Mouse (Mus musculus): ENCODE data around the gene Rras2. TPM values are rescaled to one million over a fixed set of nuclear protein-coding genes. Genes with fewer than 3 reads are reported as not detected.

The Rras2 gene
- polyA plus RNA-seq, 1 experiment = 1.6 TPM

- H3K9me3 ChIP-seq = no peaks in the 10 kb centered on the region
- H3K27me3 ChIP-seq (replicated peaks) = peaks cover 58% of the 10 kb centered on the region
- TF ChIP-seq GATA1 (IDR thresholded peaks at IDR 0.05; ENCODE audit: borderline replicate concordance, low read length) (no peak), FLI1 (IDR thresholded peaks at IDR 0.05; ENCODE audit: low read length) (no peak)
- no peaks in the 10 kb centered on the region for H3K36me3 ChIP-seq (replicated peaks; ENCODE audit: low read length)
- peaks cover 20% of the 10 kb centered on the region for H3K4me1 ChIP-seq
- peak overlapping the region; percentile 92 for H3K4me3 ChIP-seq (replicated peaks)
Observed at GRCm38 (mm10) chr7:114116711-114117351, 750 bp downstream of the Rras2 start.

DNA sequence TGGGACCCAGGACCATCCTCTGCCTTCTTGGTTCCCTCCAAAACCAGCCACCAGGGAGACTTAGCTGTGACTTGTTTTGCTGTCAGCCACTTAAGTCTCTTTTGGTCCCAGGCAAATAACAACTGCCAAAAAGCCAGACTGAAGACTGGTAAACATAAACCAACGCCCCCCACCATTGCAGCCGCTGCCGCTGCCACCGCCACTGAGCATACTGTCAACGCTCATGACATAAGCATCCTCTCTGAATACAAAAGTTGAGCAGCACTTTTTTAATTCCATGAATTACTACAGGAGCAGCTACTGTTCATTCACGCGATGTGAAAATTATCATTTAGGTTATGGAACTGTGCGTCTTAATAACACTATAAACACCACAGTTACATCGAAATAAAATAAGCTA lies 1.6 kb downstream of the Rras2 start:
- no peaks in the 10 kb centered on the region for H3K36me3 ChIP-seq (replicated peaks; ENCODE audit: low read length)
- H3K9me3 ChIP-seq = no peaks in the 10 kb centered on the region
- H3K27me3 ChIP-seq (replicated peaks) = peaks cover 62% of the 10 kb centered on the region
- no peak for TF ChIP-seq GATA1 (IDR thresholded peaks at IDR 0.05; ENCODE audit: borderline replicate concordance, low read length)
- TF ChIP-seq FLI1 (IDR thresholded peaks at IDR 0.05; ENCODE audit: low read length) = no peak
- H3K4me3 ChIP-seq (replicated peaks) = no peak overlapping the region
- H3K4me1 ChIP-seq = peaks cover 20% of the 10 kb centered on the region

DNA sequence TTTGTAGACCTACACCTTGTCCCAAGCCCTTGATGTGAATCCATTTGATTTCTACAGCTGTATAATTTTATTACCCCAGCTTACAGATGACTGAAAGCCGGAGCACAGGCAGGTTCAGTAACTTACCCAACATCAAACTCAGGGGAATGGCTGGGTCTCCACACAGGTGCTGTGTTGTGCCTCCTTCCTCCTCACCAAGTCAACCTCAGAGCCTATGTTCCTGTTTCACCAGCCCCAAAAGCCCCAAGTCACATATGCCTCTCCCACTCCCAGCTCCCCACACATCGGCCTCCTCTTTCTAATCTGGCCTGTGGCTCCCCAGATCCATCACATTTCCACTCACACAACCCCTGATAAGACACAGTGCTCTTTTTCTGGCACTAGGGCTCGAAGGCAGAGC lies 2.6 kb downstream of the Rras2 start:
- no peaks in the 10 kb centered on the region for H3K9me3 ChIP-seq
- no peaks in the 10 kb centered on the region for H3K36me3 ChIP-seq (replicated peaks; ENCODE audit: low read length)
- peaks cover 20% of the 10 kb centered on the region for H3K4me1 ChIP-seq
- TF ChIP-seq GATA1 (IDR thresholded peaks at IDR 0.05; ENCODE audit: borderline replicate concordance, low read length) (no peak), FLI1 (IDR thresholded peaks at IDR 0.05; ENCODE audit: low read length) (no peak)
- peaks cover 66% of the 10 kb centered on the region for H3K27me3 ChIP-seq (replicated peaks)
- no peak overlapping the region for H3K4me3 ChIP-seq (replicated peaks)

DNA sequence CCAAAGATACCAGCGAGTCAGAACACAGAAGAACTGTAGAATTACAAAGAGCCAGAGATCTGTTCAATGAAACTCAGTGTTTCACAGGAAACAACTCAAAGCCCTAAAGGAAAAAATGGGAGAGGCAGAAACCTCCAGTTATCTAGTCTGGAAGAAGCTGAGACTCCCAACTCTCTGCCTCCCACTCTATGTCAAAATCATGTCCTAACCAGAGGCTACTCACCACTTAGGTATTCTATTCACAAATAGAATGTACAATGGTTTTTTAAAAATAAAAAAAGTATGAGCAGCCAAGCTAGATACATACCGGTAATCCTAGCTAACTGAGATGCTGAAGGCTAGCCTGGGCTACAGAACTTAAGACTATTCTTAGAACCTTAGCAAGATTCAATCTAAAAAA lies 3.3 kb downstream of the Rras2 start:
- TF ChIP-seq FLI1 (IDR thresholded peaks at IDR 0.05; ENCODE audit: low read length) (no peak), GATA1 (IDR thresholded peaks at IDR 0.05; ENCODE audit: borderline replicate concordance, low read length) (no peak)
- peaks cover 20% of the 10 kb centered on the region for H3K4me1 ChIP-seq
- no peaks in the 10 kb centered on the region for H3K36me3 ChIP-seq (replicated peaks; ENCODE audit: low read length)
- H3K9me3 ChIP-seq = no peaks in the 10 kb centered on the region
- no peak overlapping the region for H3K4me3 ChIP-seq (replicated peaks)
- H3K27me3 ChIP-seq (replicated peaks) = peaks cover 65% of the 10 kb centered on the region

- Histone ChIP-seq H3K27me3 (replicated peaks) (peaks cover 31% of the 10 kb centered on the region), H3K9me3 (no peaks in the 10 kb centered on the region), H3K4me1 (no peaks in the 10 kb centered on the region), H3K36me3 (replicated peaks; ENCODE audit: low read length) (no peaks in the 10 kb centered on the region), H3K4me3 (replicated peaks) (no peak overlapping the region)
- TF ChIP-seq FLI1 (IDR thresholded peaks at IDR 0.05; ENCODE audit: low read length) (no peak), GATA1 (IDR thresholded peaks at IDR 0.05; ENCODE audit: borderline replicate concordance, low read length) (no peak)
Observed at GRCm38 (mm10) chr7:114110500-114110899, 7.1 kb downstream of the Rras2 start.

GRCm38 (mm10) chr7:114105886-114106285 lies 11.7 kb downstream of the Rras2 start:
- Histone ChIP-seq H3K36me3 (replicated peaks; ENCODE audit: low read length) (no peaks in the 10 kb centered on the region), H3K4me3 (replicated peaks) (no peak overlapping the region), H3K9me3 (no peaks in the 10 kb centered on the region), H3K27me3 (replicated peaks) (peaks cover 11% of the 10 kb centered on the region), H3K4me1 (no peaks in the 10 kb centered on the region)
- TF ChIP-seq GATA1 (IDR thresholded peaks at IDR 0.05; ENCODE audit: borderline replicate concordance, low read length) (no peak), FLI1 (IDR thresholded peaks at IDR 0.05; ENCODE audit: low read length) (no peak)

DNA sequence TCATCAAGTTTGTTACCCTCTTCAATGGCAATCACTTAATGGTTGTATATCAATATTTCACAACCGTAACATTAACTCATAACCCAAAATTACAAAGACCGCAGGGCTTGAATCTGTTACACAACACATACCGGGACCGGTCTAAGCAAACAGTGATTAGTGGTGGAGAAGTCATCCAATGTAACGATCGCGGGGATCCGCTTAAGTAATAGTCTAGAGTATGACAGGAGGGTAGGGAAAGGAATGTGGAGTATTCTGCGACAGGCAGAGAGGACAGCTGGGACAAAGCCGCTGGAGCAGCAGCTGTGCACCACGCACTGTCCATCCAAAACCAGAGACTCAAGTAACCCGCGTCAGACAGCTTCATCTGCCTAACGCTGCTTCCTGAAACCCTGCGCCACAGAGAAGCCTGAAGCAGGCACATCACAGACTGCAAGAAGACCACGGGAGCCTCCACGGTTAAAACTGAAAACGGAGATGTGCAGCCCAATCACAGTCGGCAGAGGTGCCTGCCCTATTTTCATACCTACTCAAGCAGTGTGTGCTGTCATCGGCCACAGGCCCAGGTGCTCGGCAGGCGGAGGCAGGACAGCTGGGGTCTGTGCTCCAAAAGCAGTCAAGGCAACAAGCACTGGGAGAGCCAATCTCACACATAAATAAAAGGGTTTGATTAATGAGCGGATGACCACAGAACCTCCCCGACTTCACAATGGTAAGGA lies 13.8 kb downstream of the Rras2 start:
- Histone ChIP-seq H3K27me3 (replicated peaks) (peaks cover 8% of the 10 kb centered on the region), H3K9me3 (no peaks in the 10 kb centered on the region), H3K4me3 (replicated peaks) (no peak overlapping the region), H3K4me1 (no peaks in the 10 kb centered on the region), H3K36me3 (replicated peaks; ENCODE audit: low read length) (no peaks in the 10 kb centered on the region)
- TF ChIP-seq FLI1 (IDR thresholded peaks at IDR 0.05; ENCODE audit: low read length) = no peak
- no peak for TF ChIP-seq GATA1 (IDR thresholded peaks at IDR 0.05; ENCODE audit: borderline replicate concordance, low read length)

DNA sequence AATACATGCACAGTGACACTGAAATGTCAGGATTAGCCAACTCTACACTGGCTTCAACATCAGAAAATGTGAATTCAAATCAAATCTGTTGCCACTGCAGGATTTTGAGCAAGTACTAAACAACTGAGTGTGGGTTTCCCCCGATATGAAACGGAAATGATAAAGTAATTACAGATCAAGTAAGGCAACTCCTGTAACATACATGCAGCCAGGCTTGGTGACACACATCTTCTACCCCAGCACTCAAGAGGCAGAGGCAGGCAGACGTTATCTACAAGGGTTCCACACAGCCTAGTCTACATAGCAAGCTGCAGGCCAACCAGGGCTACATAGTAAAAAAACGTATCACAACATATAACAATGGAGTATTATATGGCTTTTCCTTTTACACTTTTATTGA lies 14.4 kb downstream of the Rras2 start:
- H3K27me3 ChIP-seq (replicated peaks) = peaks cover 6% of the 10 kb centered on the region
- TF ChIP-seq GATA1 (IDR thresholded peaks at IDR 0.05; ENCODE audit: borderline replicate concordance, low read length) (no peak), FLI1 (IDR thresholded peaks at IDR 0.05; ENCODE audit: low read length) (no peak)
- no peak overlapping the region for H3K4me3 ChIP-seq (replicated peaks)
- no peaks in the 10 kb centered on the region for H3K36me3 ChIP-seq (replicated peaks; ENCODE audit: low read length)
- no peaks in the 10 kb centered on the region for H3K4me1 ChIP-seq
- no peaks in the 10 kb centered on the region for H3K9me3 ChIP-seq

- no peaks in the 10 kb centered on the region for H3K4me1 ChIP-seq
- H3K4me3 ChIP-seq (replicated peaks) = no peak overlapping the region
- H3K9me3 ChIP-seq = no peaks in the 10 kb centered on the region
- no peaks in the 10 kb centered on the region for H3K36me3 ChIP-seq (replicated peaks; ENCODE audit: low read length)
- TF ChIP-seq FLI1 (IDR thresholded peaks at IDR 0.05; ENCODE audit: low read length) (no peak), GATA1 (IDR thresholded peaks at IDR 0.05; ENCODE audit: borderline replicate concordance, low read length) (no peak)
- H3K27me3 ChIP-seq (replicated peaks) = peaks cover 6% of the 10 kb centered on the region
Observed at GRCm38 (mm10) chr7:114102609-114103008, 15.0 kb downstream of the Rras2 start.

DNA sequence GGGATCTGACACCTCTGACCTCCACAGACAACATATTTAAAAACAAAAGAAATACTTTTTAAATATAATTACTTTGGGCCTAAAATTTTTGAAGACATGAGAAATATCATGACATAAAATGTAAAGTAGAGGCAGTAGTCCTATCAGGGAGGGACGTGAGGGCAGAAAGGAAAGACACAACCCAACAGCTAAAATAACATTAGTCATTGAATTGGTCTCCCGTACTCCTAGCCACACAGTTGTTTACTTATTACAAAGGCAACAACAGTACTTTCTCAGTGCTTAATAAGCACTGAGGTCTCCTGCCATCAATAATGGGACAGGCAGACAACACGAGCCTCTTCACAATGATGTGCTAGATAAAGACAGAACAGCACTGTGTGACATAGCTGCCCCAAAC lies 16.2 kb downstream of the Rras2 start:
- Histone ChIP-seq H3K27me3 (replicated peaks) (peaks cover 6% of the 10 kb centered on the region), H3K36me3 (replicated peaks; ENCODE audit: low read length) (no peaks in the 10 kb centered on the region), H3K4me3 (replicated peaks) (no peak overlapping the region), H3K4me1 (no peaks in the 10 kb centered on the region), H3K9me3 (no peaks in the 10 kb centered on the region)
- TF ChIP-seq GATA1 (IDR thresholded peaks at IDR 0.05; ENCODE audit: borderline replicate concordance, low read length) (no peak), FLI1 (IDR thresholded peaks at IDR 0.05; ENCODE audit: low read length) (no peak)

Data from megakaryocyte, embryonic 14.5 days (primary cell).